Mouse (Mus musculus): ENCODE measurements around the gene Mmaa.

DNA sequence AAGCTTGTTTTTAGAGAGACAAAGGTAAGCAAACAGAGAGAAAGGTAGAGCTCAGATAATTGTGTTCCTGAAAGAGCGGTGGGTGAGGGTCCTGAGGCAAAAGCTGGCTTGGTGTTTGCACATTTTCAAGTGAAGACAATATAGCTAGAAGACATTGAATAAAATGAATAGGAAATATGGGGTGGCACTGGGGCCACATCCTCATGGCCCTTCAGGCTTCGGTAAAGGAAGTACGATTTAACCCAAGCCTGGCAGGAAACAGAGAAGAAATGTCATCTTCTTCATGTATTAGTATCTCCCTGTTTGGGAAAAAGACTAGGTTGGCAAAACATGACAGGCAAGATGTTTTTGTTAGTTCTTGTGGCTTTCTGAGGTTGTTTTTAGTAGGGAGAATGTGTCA, 68.7 kb downstream of the Mmaa start:
- TF ChIP-seq CTCF (IDR thresholded peaks at IDR 0.05; ENCODE audit: low read depth) (no peak), EP300 (optimal IDR thresholded peaks at IDR 0.05) (no peak)
